Mouse (Mus musculus) stomach, embryonic 14.5 days (tissue): ENCODE results near the gene Ncbp3. TPM values are rescaled to one million over a fixed set of nuclear protein-coding genes. Genes with fewer than 3 reads are reported as not detected.

Experiments
- ATAC-seq: fragments of 200-750 bp; cut with Nextera tagmentation; 2 replicates; pipeline ENCODE4 v1.8.0; 2017; ENCODE audit warnings: low read depth, moderate TSS enrichment; ENCODE audit not compliant: insufficient number of reproducible peaks, insufficient read depth, low FRiP score
- H3K27ac ChIP-seq: fragments of 300-500 bp; sonication (generic); 2 replicates; pipeline ENCODE4 v1.5.1; 2014; ENCODE audit warnings: mild to moderate bottlenecking, low read length, moderate library complexity, mixed read lengths
- H3K27me3 ChIP-seq: fragments of 300-500 bp; sonication (generic); 2 replicates; pipeline ENCODE4 v1.6.1; 2014; ENCODE audit warnings: low read length, control low read depth, mixed read lengths; ENCODE audit not compliant: control insufficient read depth, insufficient read depth
- H3K36me3 ChIP-seq: fragments of 300-500 bp; sonication (generic); 2 replicates; pipeline ENCODE4 v1.6.1; 2014; ENCODE audit warnings: mild to moderate bottlenecking, control low read depth, low read length, moderate library complexity, mixed read lengths; ENCODE audit not compliant: control insufficient read depth, insufficient read depth
- H3K4me1 ChIP-seq: fragments of 300-500 bp; sonication (generic); 2 replicates; pipeline ENCODE4 v1.6.1; 2014; ENCODE audit warnings: low read length, control low read depth, mixed read lengths; ENCODE audit not compliant: control insufficient read depth, insufficient read depth
- H3K4me2 ChIP-seq: fragments of 300-500 bp; sonication (generic); replicated peaks from 2 replicates; pipeline ENCODE4 v1.6.1; 2014; ENCODE audit warnings: low read depth, low read length, control low read depth
- H3K4me3 ChIP-seq: fragments of 300-500 bp; sonication (generic); 2 replicates; pipeline ENCODE4 v1.5.1; 2014; ENCODE audit warnings: low read depth, low read length, control low read depth
- H3K9ac ChIP-seq: fragments of 300-500 bp; sonication (generic); replicated peaks from 2 replicates; pipeline ENCODE4 v1.6.1; 2014; ENCODE audit warnings: low read depth, mild to moderate bottlenecking, control low read depth, low read length, moderate library complexity, mixed read lengths
- H3K9me3 ChIP-seq: fragments of 300-500 bp; sonication (generic); 2 replicates; pipeline ENCODE4 v1.6.1; 2016; ENCODE audit warnings: low read depth, low read length, control low read depth; ENCODE audit not compliant: control insufficient read depth
- WGBS: fragments of 180-500 bp; shearing (Covaris S2); extraction: QIAGEN DNeasy Blood & Tissue Kit; methylation state at CpG from one replicate; pipeline ENCODE4 v1.1.7; 2014; 5-methylcytosine and 5-hydroxymethylcytosine counted together
- polyA plus RNA-seq: library from polyadenylated mRNA; unstranded; fragments of >200 nt; fragmentation: Nextera tagmentation; extraction: Ambion mirVana; gene quantifications from 2 replicates; pipeline ENCODE4 v1.2.1, GENCODE M21; 2014

Ncbp3 gene
- polyA plus RNA-seq, 1 experiment from 2014 or later, result 13.6 TPM

DNA sequence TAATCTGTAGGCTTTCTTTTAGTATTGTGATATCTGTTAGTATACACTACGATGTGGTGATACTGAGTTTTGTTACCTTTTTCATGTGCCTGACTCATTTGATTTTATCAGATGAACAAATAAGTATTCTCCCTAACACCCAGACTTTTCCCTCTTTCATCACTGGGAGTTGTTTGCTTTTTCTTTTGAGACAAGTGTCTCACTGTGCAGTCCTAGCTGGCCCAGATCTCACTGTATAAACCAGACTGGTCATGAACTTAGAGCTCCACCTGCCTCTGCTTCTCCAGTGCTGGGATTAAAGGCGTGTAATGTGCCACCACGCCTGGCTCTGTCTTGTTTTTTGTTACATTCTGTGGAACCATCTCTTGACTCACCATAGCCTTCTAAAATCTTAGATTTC lies 12.0 kb downstream of the Ncbp3 start:
- 77% methylated on average over 3 of the region's 3 CpGs for WGBS
- Histone ChIP-seq H3K27me3 (no peaks in the 10 kb centered on the region), H3K4me2 (no peak overlapping the region), H3K36me3 (peaks cover 29% of the 10 kb centered on the region), H3K4me3 (no peak overlapping the region), H3K27ac (no peak overlapping the region), H3K9ac (no peak overlapping the region), H3K9me3 (no peaks in the 10 kb centered on the region), H3K4me1 (no peaks in the 10 kb centered on the region)
- no peak for ATAC-seq

DNA sequence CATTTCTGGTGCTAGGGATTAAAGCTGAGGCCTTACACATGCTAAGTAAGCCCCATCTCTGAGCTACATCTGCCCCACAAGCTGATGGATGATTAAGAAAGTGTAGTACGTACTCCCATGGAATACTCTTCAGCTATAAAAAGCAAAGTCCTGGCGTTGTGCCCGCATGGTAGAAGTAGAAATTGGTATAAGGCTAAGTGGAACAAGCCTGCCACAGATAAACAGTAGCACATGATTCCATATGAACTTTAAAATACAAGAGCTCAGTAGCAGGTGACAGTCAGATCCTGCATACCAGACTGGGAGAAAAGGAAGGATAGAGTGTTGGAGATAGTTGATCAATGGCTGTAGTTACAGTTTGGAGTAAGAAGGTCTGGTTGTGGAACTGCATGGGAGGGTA lies 13.8 kb downstream of the Ncbp3 start:
- no peaks in the 10 kb centered on the region for H3K4me1 ChIP-seq
- H3K27ac ChIP-seq, result no peak overlapping the region
- WGBS, result 95% methylated on average over 3 of the region's 3 CpGs
- no peaks in the 10 kb centered on the region for H3K27me3 ChIP-seq
- no peak overlapping the region for H3K4me2 ChIP-seq
- H3K4me3 ChIP-seq, result no peak overlapping the region
- no peaks in the 10 kb centered on the region for H3K9me3 ChIP-seq
- ATAC-seq, result no peak
- H3K36me3 ChIP-seq, result peaks cover 24% of the 10 kb centered on the region
- no peak overlapping the region for H3K9ac ChIP-seq

DNA sequence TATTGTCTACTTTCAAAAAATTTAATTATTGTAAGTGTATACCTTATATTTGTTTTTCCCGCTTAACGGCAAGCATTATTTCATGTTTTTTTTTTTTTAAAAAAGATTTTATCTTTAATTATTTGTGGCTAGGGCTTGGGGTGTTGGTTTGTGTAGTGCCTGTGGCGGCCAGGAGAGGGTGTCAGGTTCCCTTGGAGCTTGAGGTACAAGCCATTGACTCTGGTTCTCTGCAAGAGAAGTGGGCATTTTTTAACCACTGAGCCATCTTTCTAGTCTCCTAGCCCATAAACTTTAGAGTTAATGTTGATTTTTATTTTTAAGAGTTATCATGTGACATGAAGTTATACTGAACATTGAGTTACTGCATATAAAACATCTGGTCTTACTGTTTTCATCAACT lies 24.3 kb downstream of the Ncbp3 start:
- 88% methylated on average over 3 of the region's 3 CpGs for WGBS
- H3K27ac ChIP-seq, result no peak overlapping the region
- peaks cover 65% of the 10 kb centered on the region for H3K36me3 ChIP-seq
- no peak overlapping the region for H3K4me2 ChIP-seq
- no peaks in the 10 kb centered on the region for H3K27me3 ChIP-seq
- H3K9me3 ChIP-seq, result no peaks in the 10 kb centered on the region
- H3K9ac ChIP-seq, result no peak overlapping the region
- ATAC-seq, result no peak
- H3K4me1 ChIP-seq, result no peaks in the 10 kb centered on the region
- H3K4me3 ChIP-seq, result no peak overlapping the region

DNA sequence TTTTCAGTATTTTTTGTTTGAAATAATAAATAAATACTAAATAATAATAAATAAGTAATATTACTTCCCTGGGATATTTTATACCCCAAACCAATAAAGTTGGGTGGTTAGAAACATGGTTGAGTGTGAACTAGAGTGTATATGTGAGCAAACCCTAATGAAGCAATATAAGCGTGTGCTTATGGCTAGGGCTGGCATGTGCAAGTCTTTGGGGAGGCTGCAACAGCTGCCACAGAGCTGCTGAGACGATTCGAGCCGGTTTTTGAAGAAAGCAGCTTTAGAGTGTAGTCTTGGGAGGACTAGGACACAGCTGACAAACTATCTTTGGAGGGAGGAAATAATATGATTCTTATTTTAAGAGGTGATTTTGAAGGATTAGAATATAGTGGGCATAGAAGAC lies 28.7 kb downstream of the Ncbp3 start:
- no peak overlapping the region for H3K4me3 ChIP-seq
- no peak for ATAC-seq
- 94% methylated on average over 4 of the region's 4 CpGs for WGBS
- no peaks in the 10 kb centered on the region for H3K9me3 ChIP-seq
- no peaks in the 10 kb centered on the region for H3K27me3 ChIP-seq
- no peak overlapping the region for H3K27ac ChIP-seq
- H3K4me1 ChIP-seq, result no peaks in the 10 kb centered on the region
- H3K36me3 ChIP-seq, result peaks cover 55% of the 10 kb centered on the region
- H3K9ac ChIP-seq, result no peak overlapping the region
- H3K4me2 ChIP-seq, result no peak overlapping the region

DNA sequence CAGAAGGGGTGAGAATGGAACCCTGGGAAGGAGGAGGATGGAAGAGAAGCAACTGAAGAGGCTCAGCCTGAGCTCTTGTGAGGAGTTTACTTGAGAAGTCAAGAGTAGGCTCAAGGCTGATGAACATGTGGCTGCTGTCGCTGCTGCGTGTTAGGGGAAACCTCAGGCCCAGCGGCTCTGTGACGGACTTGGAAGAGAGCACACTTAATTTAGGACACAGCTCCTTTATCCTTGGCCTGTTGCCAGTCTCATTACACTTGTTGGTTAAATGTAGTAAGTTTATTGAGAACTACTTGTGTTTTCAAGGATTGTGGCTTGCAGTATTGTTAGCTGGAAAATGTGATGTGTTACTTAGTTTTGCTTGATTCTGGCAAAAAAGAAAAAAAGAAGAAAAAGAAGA lies 29.1 kb downstream of the Ncbp3 start:
- Histone ChIP-seq H3K9ac (no peak overlapping the region), H3K36me3 (peaks cover 57% of the 10 kb centered on the region), H3K27me3 (no peaks in the 10 kb centered on the region), H3K27ac (no peak overlapping the region), H3K4me1 (no peaks in the 10 kb centered on the region), H3K4me3 (no peak overlapping the region), H3K4me2 (no peak overlapping the region), H3K9me3 (no peaks in the 10 kb centered on the region)
- no peak for ATAC-seq
- WGBS, result 79% methylated on average over 4 of the region's 4 CpGs

DNA sequence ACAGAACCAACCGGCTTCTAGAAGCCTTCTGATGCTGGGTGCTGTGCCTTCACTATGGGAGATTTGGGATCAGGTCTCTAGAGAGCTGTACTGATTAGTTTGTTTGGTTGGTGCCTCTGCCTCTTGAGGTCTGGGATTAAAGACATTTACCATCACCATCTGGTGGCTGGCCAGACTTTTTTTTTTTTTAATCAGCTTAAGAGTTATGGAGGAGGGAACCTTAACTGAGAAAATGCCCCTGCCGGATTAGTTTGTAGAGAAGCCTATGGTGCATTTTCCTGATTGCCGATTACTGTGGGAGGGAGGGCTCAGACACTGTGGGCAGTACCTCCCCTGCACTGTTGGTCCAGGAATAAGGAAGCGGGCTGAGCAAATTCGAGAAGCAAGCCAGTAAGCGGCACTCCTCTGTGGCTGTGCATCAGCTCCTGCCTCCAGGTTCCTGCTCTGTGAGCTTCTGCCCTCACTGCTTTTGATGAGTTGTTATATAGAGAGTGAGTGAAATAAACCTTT lies 29.7 kb downstream of the Ncbp3 start:
- Histone ChIP-seq H3K27me3 (no peaks in the 10 kb centered on the region), H3K4me1 (no peaks in the 10 kb centered on the region), H3K27ac (no peak overlapping the region), H3K36me3 (peaks cover 57% of the 10 kb centered on the region), H3K4me3 (no peak overlapping the region), H3K9ac (no peak overlapping the region), H3K4me2 (no peak overlapping the region), H3K9me3 (no peaks in the 10 kb centered on the region)
- WGBS, result 87% methylated on average over 6 of the region's 6 CpGs
- ATAC-seq, result no peak

DNA sequence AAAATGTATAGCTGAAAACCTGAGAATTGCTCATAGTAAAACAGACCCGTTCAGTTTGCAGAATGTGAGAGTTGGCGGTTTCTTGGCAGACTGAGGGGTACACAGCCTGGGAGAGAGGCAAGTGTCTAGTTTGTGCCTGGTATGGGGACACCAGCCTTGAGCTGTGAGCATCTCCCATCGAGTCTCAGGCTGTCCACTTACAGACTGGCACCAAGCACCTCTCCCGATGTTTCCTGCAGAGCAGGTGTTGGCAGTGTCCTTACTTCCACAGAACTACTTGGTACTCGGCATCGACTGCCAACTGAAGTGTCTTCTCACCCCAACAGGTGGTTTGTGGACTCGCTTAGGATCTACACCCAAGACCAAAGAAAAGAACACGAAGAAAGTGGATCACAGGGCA lies 31.0 kb downstream of the Ncbp3 start:
- Histone ChIP-seq H3K4me3 (no peak overlapping the region), H3K4me2 (no peak overlapping the region), H3K27ac (no peak overlapping the region), H3K9ac (no peak overlapping the region), H3K27me3 (no peaks in the 10 kb centered on the region), H3K9me3 (no peaks in the 10 kb centered on the region), H3K4me1 (no peaks in the 10 kb centered on the region), H3K36me3 (peaks cover 45% of the 10 kb centered on the region)
- ATAC-seq, result no peak
- WGBS, result 88% methylated on average over 8 of the region's 8 CpGs

DNA sequence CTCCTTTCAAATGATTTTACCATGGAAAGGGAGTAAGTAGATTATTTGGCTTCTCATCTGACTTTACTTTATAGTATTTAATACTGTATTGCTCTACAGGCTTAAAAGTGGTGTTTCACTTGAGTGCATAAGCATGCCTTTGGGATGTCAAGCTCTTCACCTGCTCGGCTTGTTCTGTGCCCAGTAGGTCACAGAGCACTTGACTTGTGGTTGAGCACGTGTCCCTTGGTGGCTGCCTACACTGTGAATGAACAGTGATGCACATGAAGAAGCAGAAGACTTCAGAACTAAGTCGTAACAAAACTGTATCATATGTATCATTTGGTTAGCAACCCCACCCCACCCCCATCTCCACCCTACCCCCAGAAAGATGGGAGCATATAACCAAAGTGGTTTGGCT lies 32.7 kb downstream of the Ncbp3 start:
- Histone ChIP-seq H3K4me1 (0 out of 2 replicates have a peak, but pooled peaks cover 2% of the 10 kb centered on the region), H3K27me3 (no peaks in the 10 kb centered on the region), H3K4me2 (no peak overlapping the region), H3K9me3 (no peaks in the 10 kb centered on the region), H3K27ac (no peak overlapping the region), H3K9ac (no peak overlapping the region), H3K36me3 (peaks cover 44% of the 10 kb centered on the region), H3K4me3 (no peak overlapping the region)
- 90% methylated on average over 3 of the region's 3 CpGs for whole genome bisulfite sequencing
- ATAC-seq, result no peak

DNA sequence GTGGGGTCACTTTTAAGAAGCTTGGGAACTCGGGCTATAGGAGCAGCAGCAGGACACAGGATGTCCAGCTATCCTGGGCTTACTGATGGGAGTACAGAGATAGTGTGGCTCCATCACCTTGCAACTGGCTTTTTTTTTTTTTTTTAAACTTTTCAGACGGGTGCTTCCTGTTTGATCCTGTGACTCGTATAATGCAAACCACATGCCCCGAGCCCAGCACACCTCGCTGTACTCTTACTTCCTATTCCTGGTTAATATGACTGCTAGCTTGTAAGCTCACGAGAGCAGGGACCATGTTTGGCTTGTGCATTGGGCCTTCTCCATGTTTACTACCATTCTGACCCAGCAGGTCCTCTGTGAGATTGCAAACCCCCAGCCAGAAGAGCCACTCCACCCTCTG lies 36.7 kb downstream of the Ncbp3 start:
- Histone ChIP-seq H3K4me3 (no peak overlapping the region), H3K36me3 (peaks cover 13% of the 10 kb centered on the region), H3K9me3 (no peaks in the 10 kb centered on the region), H3K4me2 (no peak overlapping the region), H3K27ac (peak overlapping the region; percentile 27; the same call in 1 of the 2 replicates), H3K9ac (no peak overlapping the region), H3K27me3 (no peaks in the 10 kb centered on the region), H3K4me1 (0 out of 2 replicates have a peak, but pooled peaks cover 2% of the 10 kb centered on the region)
- WGBS, result 72% methylated on average over 6 of the region's 6 CpGs
- ATAC-seq, result no peak
